Mouse (Mus musculus) midbrain, embryonic 14.5 days (tissue): ENCODE data around the gene Olfr1371. TPM values are rescaled to one million over a fixed set of nuclear protein-coding genes. Genes with fewer than 3 reads are reported as not detected.
A peak's percentile ranks its signal among the peaks of the same experiment; 100 is the strongest.
"Not testable (repeated sequence)": the region's sequence is repeated elsewhere in the genome, so short reads cannot be mapped to it uniquely, and the experiment has no call there.

Source experiments
- ATAC-seq: fragments of 200-750 bp; cut with Nextera tagmentation; 2 replicates; pipeline ENCODE4 v1.8.0; 2017; ENCODE audit warnings: moderate number of reproducible peaks, moderate library complexity; ENCODE audit not compliant: low FRiP score, low TSS enrichment
- DNase-seq: peaks from one replicate; pipeline ENCODE4 v3.0.0-alpha.2; 2015
- H3K27ac ChIP-seq: fragments of 300-500 bp; sonication (generic); replicated peaks from 2 replicates; pipeline ENCODE4 v1.5.1; 2014; ENCODE audit warnings: mild to moderate bottlenecking, low read depth, low read length, moderate library complexity
- H3K27me3 ChIP-seq: fragments of 300-500 bp; sonication (generic); 2 replicates; pipeline ENCODE4 v1.6.1; 2014; ENCODE audit warnings: low read length, control low read depth, mixed read lengths; ENCODE audit not compliant: control insufficient read depth, insufficient read depth
- H3K36me3 ChIP-seq: fragments of 300-500 bp; sonication (generic); 2 replicates; pipeline ENCODE4 v1.6.1; 2014; ENCODE audit warnings: low read length, control low read depth; ENCODE audit not compliant: control insufficient read depth, insufficient read depth
- H3K4me1 ChIP-seq: fragments of 300-500 bp; sonication (generic); 2 replicates; pipeline ENCODE4 v1.6.1; 2014; ENCODE audit warnings: mild to moderate bottlenecking, antibody characterized with exemption, low read length, control low read depth; ENCODE audit not compliant: control insufficient read depth, insufficient read depth
- H3K4me2 ChIP-seq: fragments of 300-500 bp; sonication (generic); 2 replicates; pipeline ENCODE4 v1.6.1; 2014; ENCODE audit warnings: mild to moderate bottlenecking, low read length, moderate library complexity
- H3K4me3 ChIP-seq: fragments of 300-500 bp; sonication (generic); replicated peaks from 2 replicates; pipeline ENCODE4 v1.5.1; 2014; ENCODE audit warnings: low read depth, low read length
- H3K9ac ChIP-seq: fragments of 300-500 bp; sonication (generic); replicated peaks from 2 replicates; pipeline ENCODE4 v1.6.1; 2014; ENCODE audit warnings: mild to moderate bottlenecking, low read length, moderate library complexity
- H3K9me3 ChIP-seq: fragments of 300-500 bp; sonication (generic); 2 replicates; pipeline ENCODE4 v1.6.1; 2016; ENCODE audit warnings: low read length, control low read depth, mixed read lengths; ENCODE audit not compliant: control insufficient read depth
- WGBS: fragments of 180-500 bp; shearing (Covaris S2); extraction: QIAGEN DNeasy Blood & Tissue Kit; methylation state at CpG from one replicate; pipeline ENCODE4 v1.1.7; 2014; 5-methylcytosine and 5-hydroxymethylcytosine counted together
- polyA plus RNA-seq: library from polyadenylated mRNA; unstranded; fragments of >200 nt; fragmentation: Nextera tagmentation; extraction: Ambion mirVana; gene quantifications from 2 replicates; pipeline ENCODE4 v1.2.1, GENCODE M21; 2014

Olfr1371 gene
- polyA plus RNA-seq, 1 experiment from 2014 or later, result not detected

DNA sequence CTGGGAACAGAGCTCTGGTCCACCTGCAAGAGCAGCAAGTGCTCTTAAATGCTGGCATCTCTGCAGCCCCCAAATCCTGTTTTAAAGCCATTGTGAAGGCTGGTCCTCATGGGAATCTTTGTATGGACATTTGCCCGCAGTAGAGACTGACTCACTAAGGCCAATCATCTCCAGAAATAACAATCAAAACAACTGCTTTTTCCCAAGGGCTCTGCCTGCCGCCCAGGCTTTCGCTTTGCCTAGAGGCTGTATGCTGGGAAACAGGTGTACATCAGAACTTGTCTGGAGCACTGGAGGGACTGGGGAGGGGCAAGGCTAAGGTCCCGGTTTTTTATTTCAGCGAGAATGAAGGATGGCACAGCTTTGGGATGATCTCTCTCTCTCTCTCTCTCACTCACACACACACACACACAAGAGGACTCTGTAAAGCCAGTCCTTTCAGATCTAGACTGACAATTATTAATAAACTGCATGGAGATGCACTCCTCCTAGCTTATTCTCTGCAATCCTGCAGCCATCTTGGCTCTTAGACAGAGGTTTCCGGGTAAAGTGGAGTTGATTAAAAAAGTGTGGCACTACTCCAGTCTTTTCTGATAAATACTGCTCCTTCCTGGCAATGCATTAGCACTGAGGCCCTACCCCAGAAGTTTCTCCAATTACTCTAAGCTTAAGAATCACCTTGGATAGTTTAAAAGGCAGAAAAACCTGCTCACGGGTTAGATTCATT lies 15.1 kb upstream of the Olfr1371 start:
- Histone ChIP-seq H3K9ac (no peak overlapping the region), H3K36me3 (no peaks in the 10 kb centered on the region), H3K4me1 (peaks cover 12% of the 10 kb centered on the region), H3K27me3 (no peaks in the 10 kb centered on the region), H3K4me3 (no peak overlapping the region), H3K9me3 (no peaks in the 10 kb centered on the region), H3K4me2 (no peak overlapping the region), H3K27ac (no peak overlapping the region)
- ATAC-seq (no peak), DNase-seq (no peak)
- WGBS, result 85% methylated on average over 7 of the region's 7 CpGs

DNA sequence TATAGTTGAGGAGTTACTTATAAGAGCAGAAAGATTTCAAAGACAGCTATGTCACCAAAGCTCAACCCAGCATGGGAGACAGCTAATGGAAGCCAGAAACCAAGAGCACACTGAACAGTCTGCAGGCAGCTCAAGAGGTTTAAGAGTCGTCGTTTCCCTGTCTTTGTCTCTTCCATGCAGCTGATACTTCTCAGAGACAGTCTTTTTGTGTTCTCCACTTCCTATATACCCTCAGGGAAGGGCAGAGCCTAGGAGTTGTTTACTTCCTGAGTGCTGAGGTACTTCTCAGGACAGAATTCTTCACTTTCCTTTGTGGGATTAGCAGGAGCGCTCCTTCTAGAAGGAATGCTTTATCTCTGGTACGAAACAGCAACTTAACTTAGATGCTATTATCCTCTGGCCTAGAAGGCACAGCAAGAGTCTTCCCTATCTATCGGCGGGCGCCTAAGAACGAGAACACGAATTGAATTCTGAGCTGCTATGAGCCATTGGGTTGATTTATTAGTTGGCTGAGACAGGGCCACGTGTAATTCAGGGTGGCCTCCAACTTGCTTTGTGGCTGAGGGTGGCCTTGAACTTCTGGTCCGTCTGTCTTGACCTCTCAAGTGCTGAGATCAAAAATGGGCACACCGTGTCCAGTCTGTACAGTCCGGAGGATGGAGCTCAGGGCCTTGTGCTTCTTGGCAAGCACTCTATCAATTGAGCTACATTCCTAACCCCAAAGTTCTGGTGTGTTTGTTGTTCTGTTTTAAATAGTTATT lies 13.9 kb upstream of the Olfr1371 start:
- ATAC-seq, result no peak

DNA sequence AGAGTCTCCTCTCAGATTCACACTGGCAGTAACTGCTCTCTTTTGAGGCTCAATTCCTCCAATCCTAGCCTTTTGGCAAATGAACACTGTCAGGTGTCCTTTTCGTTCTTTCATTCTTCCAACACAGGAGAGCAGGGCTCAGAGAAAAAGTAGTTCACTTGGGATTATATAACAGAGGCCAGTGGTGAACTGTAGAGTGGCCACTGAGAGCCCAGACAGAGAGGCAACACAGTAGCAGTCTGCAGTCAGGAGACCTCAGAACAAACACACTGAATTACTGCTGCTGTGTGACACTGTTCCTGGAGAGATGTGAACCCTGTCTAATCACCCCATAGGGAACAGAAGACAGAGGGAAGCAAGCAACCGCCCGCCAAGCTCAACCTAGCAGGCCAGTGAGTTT lies 13.3 kb upstream of the Olfr1371 start:
- Histone ChIP-seq H3K9me3 (no peaks in the 10 kb centered on the region), H3K9ac (no peak overlapping the region)

More for the DNA sequence above, 13.9 kb upstream of the Olfr1371 start:
- Histone ChIP-seq H3K27me3 (no peaks in the 10 kb centered on the region), H3K9ac (no peak overlapping the region), H3K4me3 (no peak overlapping the region), H3K4me1 (peaks cover 3% of the 10 kb centered on the region; the same call in 1 of the 2 replicates), H3K36me3 (no peaks in the 10 kb centered on the region), H3K4me2 (no peak overlapping the region), H3K9me3 (no peaks in the 10 kb centered on the region), H3K27ac (no peak overlapping the region)
- 86% methylated on average over 13 of the region's 13 CpGs for WGBS
- DNase-seq, result no peak

DNA sequence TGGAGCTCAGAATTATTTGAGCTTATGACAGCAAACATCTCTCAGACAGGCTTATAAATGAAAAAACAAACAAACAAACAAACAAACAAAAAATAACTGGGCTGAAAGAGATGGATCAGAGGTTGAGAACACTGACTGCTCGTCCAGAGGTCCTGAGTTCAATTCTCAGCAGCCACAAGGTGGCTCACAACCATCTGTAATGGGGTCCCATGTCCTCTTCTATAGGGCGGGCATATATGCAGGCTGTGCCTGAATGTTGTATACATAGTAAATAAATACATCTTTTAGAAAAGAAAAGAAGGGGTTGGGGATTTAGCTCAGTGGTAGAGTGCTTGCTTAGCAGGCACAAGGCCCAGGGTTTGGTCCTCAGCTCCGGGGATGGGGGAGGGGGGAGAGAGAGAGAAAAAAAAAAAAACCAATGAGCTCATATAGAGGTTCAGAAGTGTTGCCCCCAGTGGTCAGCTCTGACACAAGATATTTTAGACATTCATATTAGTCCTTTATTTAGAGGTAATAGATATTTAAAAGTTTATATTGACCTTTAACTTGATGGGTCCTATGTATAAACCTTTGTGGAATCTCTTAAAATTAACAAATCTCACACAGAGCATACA lies 12.3 kb upstream of the Olfr1371 start:
- Histone ChIP-seq H3K36me3 (no peaks in the 10 kb centered on the region), H3K4me1 (peaks cover 3% of the 10 kb centered on the region; the same call in 1 of the 2 replicates), H3K27ac (no peak overlapping the region), H3K4me2 (no peak overlapping the region), H3K9ac (no peak overlapping the region), H3K4me3 (no peak overlapping the region), H3K27me3 (no peaks in the 10 kb centered on the region), H3K9me3 (no peaks in the 10 kb centered on the region)
- WGBS, result 63% methylated on average over 3 of the region's 3 CpGs
- ATAC-seq, result no peak
- no peak for DNase-seq

More for the DNA sequence above, 13.3 kb upstream of the Olfr1371 start:
- 78% methylated on average over 3 of the region's 3 CpGs for WGBS
- H3K4me2 ChIP-seq, result no peak overlapping the region
- H3K27ac ChIP-seq, result no peak overlapping the region
- no peaks in the 10 kb centered on the region for H3K36me3 ChIP-seq
- H3K4me1 ChIP-seq, result peaks cover 3% of the 10 kb centered on the region; the same call in 1 of the 2 replicates
- H3K4me3 ChIP-seq, result no peak overlapping the region
- ATAC-seq (no peak), DNase-seq (no peak)
- H3K27me3 ChIP-seq, result no peaks in the 10 kb centered on the region

DNA sequence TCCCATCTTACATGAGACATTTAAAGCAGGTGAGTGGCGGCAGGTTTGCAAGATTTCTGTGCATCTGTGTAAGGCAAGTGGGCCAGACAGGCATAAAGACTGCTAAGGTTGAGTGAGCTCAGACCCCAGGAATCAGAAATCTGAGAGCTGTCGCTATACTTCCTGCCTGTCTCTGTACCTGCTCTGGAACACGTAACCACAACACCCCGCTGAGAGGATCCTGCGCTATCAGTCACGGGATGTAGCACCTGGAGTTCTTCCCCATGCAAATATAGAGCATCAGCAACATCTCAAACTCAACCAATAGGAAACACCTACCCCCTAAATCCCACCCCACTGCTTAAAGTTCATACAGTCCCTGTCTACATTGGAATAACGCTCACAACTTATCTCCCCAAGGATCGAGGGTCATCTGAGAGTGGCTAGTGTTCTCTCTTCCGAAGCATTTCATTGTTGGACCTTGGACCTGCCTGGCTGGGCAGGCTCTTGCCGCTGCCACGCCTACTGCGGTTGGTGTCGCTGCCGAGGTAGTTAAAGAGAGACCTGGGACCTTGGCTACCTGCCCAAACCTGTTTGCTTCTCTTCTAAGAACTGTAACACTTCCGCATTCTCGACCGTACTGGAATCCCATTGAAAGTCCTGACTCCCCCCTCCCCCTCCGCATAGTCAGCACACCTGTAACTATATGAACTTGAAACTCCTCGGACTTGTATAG lies 10.3 kb upstream of the Olfr1371 start:
- Histone ChIP-seq H3K4me1 (no peaks in the 10 kb centered on the region), H3K36me3 (no peaks in the 10 kb centered on the region), H3K9me3 (no peaks in the 10 kb centered on the region), H3K27ac (no peak overlapping the region), H3K9ac (no peak overlapping the region), H3K27me3 (no peaks in the 10 kb centered on the region), H3K4me2 (no peak overlapping the region), H3K4me3 (no peak overlapping the region)
- DNase-seq, result no peak
- 21% methylated on average over 19 of the region's 19 CpGs for WGBS
- no peak for ATAC-seq

DNA sequence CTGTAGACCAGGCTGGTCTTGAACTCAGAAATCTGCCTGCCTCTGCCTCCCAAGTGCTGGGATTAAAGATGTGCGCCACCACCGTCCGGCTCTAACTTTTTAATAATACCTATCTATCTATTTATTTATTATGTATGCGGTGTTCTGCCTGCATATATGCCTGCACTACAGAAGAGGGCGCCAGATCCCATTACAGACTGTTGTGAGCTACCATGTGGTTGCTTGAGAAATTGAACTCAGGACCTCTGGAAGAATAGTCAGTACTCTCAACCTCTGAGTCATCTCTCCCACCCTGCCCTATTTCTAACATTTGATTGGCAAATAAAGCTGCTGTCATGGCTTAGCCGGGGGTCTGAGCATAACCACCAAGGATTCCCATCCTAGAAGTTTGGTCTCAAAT lies 9.1 kb upstream of the Olfr1371 start:
- Histone ChIP-seq H3K4me1 (no peaks in the 10 kb centered on the region), H3K4me3 (no peak overlapping the region), H3K27me3 (no peaks in the 10 kb centered on the region), H3K36me3 (no peaks in the 10 kb centered on the region), H3K9ac (no peak overlapping the region), H3K9me3 (no peaks in the 10 kb centered on the region), H3K27ac (no peak overlapping the region), H3K4me2 (no peak overlapping the region)
- 73% methylated on average over 6 of the region's 6 CpGs for WGBS
- DNase-seq (no peak), ATAC-seq (no peak)

DNA sequence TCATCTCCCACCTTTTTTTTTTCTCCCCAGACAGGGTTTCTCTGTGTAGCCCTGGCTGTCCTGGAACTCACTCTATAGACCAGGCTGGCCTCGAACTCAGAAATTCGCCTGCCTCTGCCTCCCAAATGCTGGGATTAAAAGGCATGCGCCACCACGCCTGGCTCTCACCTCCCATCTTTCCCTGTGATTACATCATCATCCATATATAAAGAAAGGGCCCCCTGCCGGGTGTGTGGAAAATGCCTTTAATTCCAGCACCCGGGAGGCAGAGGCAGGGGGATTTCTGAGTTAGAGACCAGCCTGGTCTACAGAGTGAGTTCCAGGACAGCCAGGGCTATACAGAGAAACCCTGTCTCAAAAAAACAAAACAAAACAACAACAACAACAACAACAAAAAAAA lies 8.1 kb upstream of the Olfr1371 start:
- not testable (repeated sequence) for ATAC-seq
- WGBS, result 93% methylated on average over 6 of the region's 6 CpGs

DNA sequence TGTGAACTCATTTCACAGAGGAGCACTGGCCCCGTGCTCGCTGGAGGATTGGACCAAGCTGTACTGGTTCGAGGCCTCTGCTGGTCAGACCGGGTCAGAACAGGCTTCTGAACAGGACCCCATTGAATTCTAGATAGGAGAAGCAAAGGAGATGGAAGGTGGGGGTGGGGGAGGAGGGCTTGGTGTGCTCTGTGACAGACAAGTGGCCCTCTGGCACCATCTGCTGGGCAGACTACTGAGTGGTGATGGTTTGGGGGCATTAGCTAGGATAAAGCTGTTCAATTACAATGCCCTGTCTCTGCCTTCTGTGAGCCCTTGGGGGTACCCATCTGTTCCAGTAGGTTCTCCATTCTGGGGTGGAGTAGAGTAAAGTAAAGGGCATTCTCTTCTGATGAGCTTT lies 6.5 kb upstream of the Olfr1371 start:
- DNase-seq, result peak; percentile 88
- Histone ChIP-seq H3K9ac (no peak overlapping the region), H3K9me3 (no peaks in the 10 kb centered on the region), H3K4me2 (peak overlapping the region; percentile 26; the same call in 1 of the 2 replicates), H3K27ac (no peak overlapping the region), H3K4me3 (no peak overlapping the region), H3K4me1 (no peaks in the 10 kb centered on the region), H3K27me3 (no peaks in the 10 kb centered on the region), H3K36me3 (no peaks in the 10 kb centered on the region)
- ATAC-seq, result peak; percentile 55; the same call in 1 of the 2 replicates
- WGBS, result 10% methylated on average over 4 of the region's 4 CpGs

More for the DNA sequence above, 8.1 kb upstream of the Olfr1371 start:
- not testable (repeated sequence) for DNase-seq, H3K4me3 ChIP-seq, H3K36me3 ChIP-seq, H3K4me1 ChIP-seq, H3K4me2 ChIP-seq, H3K9me3 ChIP-seq, H3K27me3 ChIP-seq, H3K9ac ChIP-seq, H3K27ac ChIP-seq
